Mouse (Mus musculus) liver, adult 2 months (tissue): ENCODE results near the gene Ldlrad2.

Experiments
- CTCF ChIP-seq: fragments of 200-500 bp; IDR thresholded peaks from 2 replicates; pipeline ENCODE4 v1.5.1; 2011; ENCODE audit warnings: low read depth, low read length, control low read depth
- POLR2A ChIP-seq: fragments of 200-500 bp; IDR thresholded peaks from 2 replicates; pipeline ENCODE4 v1.6.1; 2011; ENCODE audit warnings: low read length, control low read depth; ENCODE audit not compliant: insufficient read depth; ENCODE audit errors: extremely low read depth

DNA sequence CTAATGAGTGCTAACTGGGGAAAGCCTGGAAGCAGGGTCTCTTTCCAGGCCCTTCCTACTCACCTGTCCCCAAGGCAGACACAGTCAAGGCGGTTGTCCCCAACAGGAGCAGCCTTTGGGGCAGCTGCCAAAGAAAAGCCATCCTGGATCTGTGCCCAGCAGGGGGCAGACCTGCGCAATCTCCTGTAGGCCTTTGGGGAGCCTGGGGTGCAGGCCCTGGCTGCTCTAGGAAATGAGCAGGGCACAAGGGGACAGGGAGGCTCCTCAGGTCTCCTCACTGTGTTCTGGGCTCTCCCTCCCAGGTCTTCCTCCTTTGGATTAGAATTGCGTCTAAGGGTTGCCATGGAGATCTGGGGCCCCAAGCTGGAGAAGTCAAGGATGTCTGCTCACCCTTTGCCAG lies 7.4 kb upstream of the Ldlrad2 start:
- TF ChIP-seq CTCF (peak; percentile 47), POLR2A (no peak)
